Mouse (Mus musculus) erythroid progenitor cell, adult 5-6 weeks (primary cell): ENCODE data around the gene Crygs. TPM values are rescaled to one million over a fixed set of nuclear protein-coding genes. Genes with fewer than 3 reads are reported as not detected.

Experiments used
- ATAC-seq: replicated peaks from 2 replicates; pipeline ENCODE4 v1.8.0; 2016; ENCODE audit warnings: moderate number of reproducible peaks, mild to moderate bottlenecking, moderate TSS enrichment, inconsistent platforms; ENCODE audit not compliant: poor library complexity, low FRiP score, severe bottlenecking
- total RNA-seq, 2 experiments: library from RNA; stranded (forward) in 1 of 2; stranded (reverse) in 1 of 2; fragments of 150-400 nt in 1 of 2; fragments of 186-747, 209-891 nt in 1 of 2; gene quantifications; 2 replicates each; pipeline versions ENCODE4 v1.2.3 to v1.2.4; 2015 to 2017; ENCODE audit warnings: low replicate concordance in 2 of 2

Crygs gene
- total RNA-seq (2015; ENCODE audit: low replicate concordance) (not detected in 2 replicates), total RNA-seq (2017; ENCODE audit: low replicate concordance) (not detected in 2 replicates)

DNA sequence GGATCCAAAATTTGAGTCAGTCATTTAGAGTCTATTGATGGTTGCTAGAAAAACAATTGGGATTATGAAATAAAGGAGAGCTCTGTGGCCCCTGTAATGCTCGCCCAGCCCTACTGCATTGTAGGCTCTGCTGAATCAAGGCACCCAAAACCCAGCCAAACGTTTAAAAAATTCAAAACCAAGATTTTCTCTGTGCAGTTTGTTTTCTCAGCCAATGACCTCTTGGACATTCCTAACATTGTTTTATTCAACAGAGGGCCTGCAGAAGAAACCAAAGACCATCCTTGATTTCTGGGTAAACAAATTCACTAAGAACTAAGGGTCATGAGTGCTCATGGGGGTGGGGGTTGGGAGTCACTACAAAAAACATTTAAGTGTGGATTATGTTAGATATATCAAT lies at the start of gene Crygs:
Gene Crygs (minus strand): TSS at position 101 of the 400 bp plus-strand sequence.
- no peak for ATAC-seq

DNA sequence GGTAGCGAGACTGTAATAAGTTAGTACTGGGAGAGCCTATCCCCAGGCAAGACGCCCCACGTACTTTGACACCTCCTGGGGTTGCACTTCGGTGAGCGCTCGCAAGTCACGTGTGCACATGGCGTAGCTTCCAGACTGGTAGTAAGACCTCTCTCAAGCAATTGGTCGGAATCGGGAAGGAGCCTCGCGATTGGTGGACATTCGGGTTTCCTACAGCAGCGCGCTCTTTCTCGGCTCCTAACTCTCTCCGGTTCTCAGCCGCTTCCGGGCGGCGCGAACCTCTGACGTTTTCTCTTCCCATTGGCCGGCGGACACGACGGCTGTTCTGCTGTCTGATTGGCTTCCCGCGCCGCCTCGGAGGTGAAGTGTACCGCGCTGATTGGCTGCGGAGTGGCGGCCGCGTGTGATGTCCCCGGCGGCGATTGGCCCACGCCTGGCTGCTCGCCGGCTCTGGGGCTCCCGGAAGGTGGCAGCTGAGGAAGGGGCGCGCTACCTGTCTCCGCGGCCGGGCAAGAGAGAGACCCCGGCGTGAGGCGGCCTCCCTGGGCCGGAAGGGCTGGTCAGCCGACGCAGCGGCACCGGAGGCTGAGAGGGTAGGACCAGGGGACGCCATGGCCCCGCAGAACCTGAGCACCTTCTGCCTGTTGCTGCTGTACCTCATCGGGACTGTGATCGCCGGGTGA lies 46.2 kb upstream of the Crygs start, which contains the start of the genes Tbccd1 and Dnajb11:
Gene Tbccd1 (minus strand): TSS at position 239 of the 683 bp plus-strand sequence.
Gene Dnajb11 (plus strand): TSS at position 415 of the 683 bp plus-strand sequence.
- ATAC-seq, result peak; percentile 90

DNA sequence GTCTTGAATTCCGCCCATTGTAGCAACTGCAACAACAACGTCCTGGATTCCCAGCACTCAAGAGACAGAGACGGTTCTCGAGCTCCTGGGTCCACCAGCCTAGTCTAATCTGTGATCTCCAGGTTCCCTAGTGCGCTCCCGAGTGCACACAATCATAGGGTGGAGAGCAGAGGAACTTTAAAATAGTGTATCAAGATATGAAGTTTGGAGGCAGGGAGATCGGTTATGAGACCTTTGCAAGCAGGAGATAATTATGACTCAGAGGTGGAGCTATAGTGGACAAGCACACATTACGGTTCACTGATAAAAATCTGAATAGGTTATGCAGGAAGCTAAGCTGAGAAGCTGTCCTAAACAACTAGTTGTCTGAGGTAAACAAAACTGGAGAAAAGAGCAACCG lies 45.4 kb upstream of the Crygs start:
- ATAC-seq, result peak; percentile 40

DNA sequence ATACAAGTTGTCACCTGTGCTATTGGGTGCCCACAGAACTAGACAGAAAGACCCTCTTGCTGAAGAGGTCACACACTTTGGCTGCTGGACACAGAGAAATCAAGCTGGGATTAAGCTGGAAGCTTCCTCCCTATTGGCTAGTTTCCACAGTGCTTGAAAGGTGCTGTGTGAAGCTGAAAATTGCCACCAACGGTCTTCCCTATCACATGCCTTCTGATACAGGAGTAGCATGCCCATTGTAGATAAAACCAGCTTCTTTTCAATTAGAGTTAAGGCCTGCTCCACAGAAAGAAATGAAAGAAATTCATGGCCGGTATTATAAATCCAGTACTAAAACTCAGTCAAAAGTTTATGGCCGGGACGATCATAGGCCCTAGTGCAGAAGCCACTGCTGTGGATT lies 41.3 kb upstream of the Crygs start:
- no peak for ATAC-seq

DNA sequence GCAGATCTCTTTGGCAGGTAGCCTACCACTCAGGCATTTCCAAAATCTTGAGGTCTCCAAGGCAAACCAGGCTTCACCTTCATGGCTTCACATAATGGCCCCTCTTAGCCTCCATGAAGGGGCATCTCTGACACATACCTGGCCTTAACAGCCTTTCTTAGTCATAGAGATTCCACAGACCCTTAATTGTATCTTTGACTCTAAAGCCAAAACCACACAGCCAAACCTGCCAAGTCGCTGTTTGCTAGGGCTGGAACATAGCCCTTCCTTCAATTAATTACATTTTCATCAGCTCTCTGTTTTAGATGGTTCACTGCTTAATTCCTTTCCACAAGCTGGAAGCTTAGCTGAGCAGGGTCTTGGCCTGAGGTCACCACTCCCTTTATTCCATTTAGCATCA lies 37.0 kb upstream of the Crygs start:
- no peak for ATAC-seq

- no peak for ATAC-seq
These were observed 36.3 kb upstream of the Crygs start for GRCm38 (mm10) chr16:22847686-22848085.

- no peak for ATAC-seq
These were observed 34.1 kb upstream of the Crygs start for GRCm38 (mm10) chr16:22845481-22845880.

GRCm38 (mm10) chr16:22844834-22845233 lies 33.5 kb upstream of the Crygs start:
- ATAC-seq, result 0 out of 2 replicates have a peak, but pooled peaks have one; percentile 35

- peak; percentile 92 for ATAC-seq
These were observed 32.9 kb upstream of the Crygs start for GRCm38 (mm10) chr16:22844061-22844801.

DNA sequence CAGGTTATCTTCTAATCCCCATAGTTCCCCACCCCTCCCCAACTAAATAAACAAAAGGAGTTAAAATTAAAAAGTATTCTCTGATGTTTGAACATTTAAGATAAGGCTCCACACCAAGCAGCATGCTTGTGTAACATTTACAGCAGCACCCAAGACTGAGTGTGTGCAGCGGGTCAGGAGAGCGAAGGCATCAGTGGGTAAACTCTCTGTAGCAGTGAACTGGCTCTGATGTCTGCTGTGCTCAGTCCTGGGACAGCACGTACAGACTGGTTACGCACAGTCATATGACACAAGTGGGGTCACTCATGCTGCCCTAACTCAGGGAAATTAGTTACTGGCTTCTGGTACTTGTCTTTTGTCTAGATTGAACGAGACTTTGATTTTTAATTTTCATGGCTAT lies 31.5 kb upstream of the Crygs start:
- no peak for ATAC-seq

DNA sequence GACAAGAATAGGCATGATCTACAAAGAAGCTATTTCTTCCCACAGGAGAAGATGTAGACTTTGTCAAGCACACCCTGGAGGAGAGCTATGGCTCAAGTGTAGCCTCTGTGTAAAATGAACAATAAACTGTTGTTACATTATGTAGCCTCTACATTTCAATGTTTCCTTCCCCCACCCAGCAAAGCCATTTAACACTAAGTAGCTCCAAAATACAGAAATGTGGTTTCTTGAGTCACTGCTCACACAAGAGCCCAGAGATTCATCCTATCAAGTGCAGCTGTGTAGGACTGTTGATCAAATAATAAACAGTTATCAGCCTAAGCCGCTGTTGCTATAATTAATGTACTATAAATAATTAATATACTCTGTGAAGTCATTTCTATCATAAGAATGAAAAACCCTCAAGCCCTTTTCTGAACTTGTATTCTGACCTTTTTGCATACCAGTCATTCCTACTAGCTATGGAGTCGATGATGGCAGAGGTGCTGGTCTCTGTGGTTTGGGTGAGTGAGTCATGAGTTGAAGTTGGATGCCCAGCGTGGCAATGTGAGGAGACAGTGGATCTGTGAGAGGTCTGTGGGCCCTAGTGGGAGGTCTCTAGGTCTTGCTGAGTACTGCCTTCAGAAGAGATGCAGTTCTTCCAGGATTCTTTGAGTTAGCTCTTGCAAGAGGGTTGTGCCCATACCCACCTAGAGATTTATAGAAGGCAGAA lies 27.9 kb upstream of the Crygs start:
- ATAC-seq, result no peak

GRCm38 (mm10) chr16:22832932-22833525 lies 21.7 kb upstream of the Crygs start:
- ATAC-seq, result no peak

DNA sequence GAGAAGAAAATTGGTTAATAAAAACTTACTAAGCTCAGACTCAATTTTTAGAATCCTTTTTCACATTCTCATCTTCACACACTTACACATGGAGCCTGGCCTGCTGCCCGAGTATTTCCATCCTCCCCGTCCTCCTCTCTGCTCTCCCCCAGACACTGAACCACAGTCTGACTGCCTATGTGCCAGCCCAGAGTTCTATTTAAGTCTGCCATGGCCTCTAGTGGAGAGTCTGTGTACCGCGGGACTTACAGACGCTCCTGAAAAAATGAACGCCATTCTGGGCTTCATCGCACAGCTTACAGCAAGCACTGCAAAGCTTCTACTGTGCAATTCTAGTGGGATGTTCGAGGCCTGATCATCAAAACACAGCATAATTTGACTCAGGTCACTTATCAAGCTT lies 9.4 kb upstream of the Crygs start:
- ATAC-seq, result no peak

DNA sequence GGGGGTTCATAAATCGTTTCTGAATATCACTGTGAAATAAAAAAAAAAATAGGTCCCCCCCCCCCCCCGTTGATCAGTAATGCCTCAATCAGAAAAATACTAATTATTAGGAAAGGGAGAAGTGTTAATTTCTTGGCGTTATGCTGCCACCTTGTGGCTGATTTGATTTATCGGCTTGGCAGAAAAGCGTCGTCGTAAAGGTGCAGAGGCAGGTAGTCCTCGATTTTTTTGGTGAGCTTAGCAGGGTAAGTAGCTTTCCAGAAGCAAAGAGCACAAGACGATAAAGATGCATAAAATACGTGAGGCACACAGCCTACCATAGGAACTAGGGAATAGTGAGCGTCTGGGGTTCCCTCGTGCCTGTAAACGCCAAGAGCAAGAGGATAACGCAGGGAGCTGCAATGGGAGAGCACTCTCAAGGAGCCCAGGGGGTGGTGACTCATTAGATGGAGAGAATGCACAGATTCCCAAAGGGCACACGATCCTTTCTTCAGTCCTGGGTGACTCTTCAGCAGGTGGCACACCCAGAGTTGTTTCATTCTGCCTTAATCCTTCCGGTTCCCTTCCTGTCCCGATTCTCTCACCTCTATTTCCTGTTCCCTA lies 3.8 kb downstream of the Crygs start:
- no peak for ATAC-seq

DNA sequence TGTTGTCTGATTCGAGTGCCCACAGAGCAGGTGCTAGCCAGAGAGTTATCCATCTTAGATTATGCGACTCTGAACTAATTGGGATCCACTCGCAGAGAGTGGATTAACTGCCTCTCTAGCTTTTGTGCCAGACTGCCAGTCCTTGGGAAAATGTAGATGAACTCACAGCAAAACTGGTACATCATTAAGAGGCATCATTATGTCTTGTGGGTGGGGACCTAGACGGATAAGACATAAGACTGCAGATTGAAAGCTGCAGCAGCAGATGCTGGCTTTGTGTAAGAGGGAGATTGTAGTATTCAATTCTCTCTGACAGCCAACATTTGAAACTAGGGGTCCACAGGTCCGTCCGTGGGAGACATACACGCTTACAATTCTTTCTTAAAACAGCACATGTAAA lies 8.6 kb downstream of the Crygs start:
- ATAC-seq, result no peak

- no peak for ATAC-seq
These were observed 10.6 kb downstream of the Crygs start for GRCm38 (mm10) chr16:22800849-22801109.

- no peak for ATAC-seq
These were observed 11.1 kb downstream of the Crygs start for GRCm38 (mm10) chr16:22800026-22800848.

- no peak for ATAC-seq
These were observed 12.9 kb downstream of the Crygs start for GRCm38 (mm10) chr16:22798520-22798919.

- no peak for ATAC-seq
These were observed 13.9 kb downstream of the Crygs start for GRCm38 (mm10) chr16:22797521-22797920.
